Mouse (Mus musculus): ENCODE measurements around the gene Slc38a7.
"Not testable (repeated sequence)": the region's sequence is repeated elsewhere in the genome, so short reads cannot be mapped to it uniquely, and the experiment has no call there.

The Slc38a7 gene

DNA sequence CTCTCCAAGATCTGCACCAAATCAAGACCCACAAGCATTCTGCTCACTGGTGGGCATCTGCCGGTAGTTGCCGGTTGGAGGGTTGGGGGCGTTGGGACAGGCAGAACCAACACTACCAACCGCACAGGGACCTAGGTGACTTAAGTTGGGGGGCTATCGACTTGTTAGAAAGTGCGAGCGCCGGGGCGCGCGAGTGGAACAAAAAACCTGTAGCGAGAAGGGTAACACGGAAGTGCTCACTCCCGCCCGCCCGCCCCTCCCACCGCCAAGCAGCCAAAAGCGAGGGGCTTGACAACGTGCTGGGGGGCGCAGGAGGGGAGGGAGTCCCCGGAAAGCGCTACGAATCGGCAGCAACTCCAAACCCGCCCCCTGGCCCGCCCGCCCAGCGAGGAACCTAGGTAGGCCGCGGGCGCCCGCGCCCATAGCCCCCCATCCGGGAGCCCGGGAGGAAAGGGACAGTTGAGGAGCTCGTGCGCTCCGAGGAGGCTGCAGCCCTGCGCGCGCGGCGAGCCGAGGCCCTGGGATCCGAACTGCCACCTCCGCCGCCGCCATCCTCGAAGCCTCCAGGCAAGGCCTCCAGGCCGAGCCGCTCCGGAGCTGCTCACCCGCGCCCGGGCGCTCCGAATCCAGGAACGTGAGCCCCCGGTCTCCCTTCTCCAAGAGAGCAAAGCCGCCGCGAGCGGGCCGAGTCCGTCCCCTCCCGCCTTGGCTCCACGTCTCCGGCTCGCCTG is 46.7 kb downstream of the Slc38a7 start:
- DNase-seq, result peak; percentile 25

DNA sequence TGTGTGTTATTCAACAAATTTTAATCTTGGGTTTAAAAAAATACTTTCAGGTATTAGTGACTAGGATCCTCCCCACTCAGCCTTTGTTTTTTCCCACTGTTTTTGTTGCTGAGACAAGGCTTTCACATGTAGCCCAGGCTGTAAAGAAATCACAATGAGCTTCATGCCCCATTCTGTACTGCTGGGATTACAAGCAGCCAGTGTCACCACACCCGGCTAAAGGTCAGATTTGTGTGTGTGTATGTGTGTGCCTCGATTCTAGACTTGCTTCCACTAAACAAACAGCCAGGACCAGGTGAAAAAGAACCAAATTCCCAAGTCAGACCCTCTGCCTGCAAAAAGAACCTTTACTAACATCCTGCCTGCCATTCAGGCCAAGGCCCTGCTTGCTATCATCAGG is 47.9 kb downstream of the Slc38a7 start:
- DNase-seq, result no peak

DNA sequence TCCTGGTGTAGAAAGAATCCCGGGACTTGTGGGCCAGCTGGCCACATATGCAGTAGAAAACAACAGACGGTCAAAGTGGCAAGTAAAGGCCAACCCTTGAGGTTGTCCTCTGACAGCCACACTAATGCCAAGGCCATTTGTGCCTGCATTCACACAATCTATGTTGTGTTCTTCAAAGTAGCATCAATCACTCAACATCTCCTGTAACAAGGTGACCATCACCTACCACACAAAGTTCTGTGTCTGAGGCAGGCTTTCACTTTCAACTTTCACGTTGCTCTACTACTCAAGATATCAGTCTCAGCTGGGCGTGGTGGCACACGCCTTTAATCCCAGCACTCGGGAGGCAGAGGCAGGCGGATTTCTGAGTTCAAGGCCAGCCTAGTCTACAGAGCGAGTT is 51.1 kb downstream of the Slc38a7 start:
- no peak for DNase-seq

DNA sequence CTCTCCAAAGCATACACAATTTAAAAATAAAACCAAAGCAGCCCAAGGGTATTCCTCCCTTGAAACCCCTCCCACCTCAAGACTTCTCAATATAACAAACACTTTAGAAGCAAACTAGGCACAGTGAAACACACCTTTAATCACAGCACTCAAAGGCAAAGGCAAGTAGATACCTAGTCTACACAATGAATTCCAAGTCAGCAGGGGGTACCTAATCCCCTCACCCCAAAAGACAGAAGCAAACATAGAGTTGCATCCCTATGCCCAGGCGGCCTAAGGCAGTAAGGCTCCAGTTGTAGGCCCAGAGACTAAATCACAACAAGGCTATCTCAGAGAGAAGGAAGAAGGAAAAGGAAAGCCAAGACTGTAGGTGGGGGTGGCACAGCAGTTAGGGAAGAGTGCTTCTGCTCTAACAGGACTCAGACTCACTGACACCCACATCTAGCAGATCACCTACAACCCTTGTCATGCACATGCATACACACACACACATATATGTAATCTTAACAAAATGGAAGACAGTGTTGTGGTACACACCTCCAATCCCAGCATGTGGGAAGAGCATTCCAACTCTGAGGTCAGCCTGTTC is 51.8 kb downstream of the Slc38a7 start:
- DNase-seq, result no peak

DNA sequence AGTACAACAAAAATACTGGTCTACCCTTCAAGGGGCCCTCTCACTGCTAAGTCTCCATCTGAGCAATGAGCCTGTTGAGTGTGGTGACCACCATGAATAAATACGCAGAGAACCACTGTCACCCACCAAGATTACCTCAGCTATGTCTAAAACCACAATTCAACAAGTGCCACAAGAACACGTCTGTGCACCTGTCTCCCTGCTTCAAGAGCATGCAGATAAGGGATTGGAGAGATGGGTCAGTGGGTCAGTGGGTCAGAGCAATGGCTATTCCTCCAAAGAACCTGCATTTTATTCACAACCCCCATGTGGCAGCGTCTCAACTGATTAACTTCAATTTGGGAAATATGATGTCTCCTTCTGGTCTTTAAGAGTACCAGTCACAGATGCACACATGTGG is 53.0 kb downstream of the Slc38a7 start:
- DNase-seq, result no peak

DNA sequence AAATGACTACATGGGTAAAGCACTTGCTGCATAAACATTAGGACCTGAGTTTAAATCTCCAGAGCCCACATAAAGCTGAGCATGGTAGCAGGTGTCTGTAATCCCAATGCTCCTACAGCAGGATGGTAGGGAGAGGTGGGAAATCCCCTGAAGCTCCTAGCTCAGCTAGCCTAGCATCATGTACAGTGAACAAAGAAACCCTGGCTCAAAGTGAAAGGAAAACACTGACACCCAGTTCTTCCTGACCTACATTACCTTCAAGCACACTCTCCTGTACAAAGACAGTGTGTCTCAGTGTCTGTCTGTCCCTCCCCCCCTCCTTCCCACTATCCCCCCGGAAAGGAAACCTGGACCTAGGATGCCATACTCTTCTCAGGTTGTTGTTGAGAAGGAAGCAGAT is 53.4 kb downstream of the Slc38a7 start:
- DNase-seq, result no peak

DNA sequence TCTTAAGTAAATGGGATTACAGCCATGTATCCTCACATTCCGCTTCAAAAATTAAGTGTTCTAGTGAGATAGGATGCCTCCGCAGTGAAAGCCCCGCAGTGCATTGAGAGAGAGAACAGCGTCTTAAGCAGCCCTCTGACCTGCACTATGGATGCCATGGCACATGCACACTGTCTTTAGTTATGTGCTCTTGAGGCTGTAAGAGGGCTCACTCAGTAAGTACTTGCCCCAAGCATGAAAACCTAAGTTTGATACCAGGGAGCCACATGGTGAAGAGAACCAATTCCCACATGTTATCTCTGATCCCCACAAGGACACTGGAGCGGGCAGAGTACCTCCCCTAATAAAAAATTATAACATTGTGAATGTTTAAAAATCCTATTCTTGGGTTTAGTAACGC is 54.2 kb downstream of the Slc38a7 start:
- no peak for DNase-seq

DNA sequence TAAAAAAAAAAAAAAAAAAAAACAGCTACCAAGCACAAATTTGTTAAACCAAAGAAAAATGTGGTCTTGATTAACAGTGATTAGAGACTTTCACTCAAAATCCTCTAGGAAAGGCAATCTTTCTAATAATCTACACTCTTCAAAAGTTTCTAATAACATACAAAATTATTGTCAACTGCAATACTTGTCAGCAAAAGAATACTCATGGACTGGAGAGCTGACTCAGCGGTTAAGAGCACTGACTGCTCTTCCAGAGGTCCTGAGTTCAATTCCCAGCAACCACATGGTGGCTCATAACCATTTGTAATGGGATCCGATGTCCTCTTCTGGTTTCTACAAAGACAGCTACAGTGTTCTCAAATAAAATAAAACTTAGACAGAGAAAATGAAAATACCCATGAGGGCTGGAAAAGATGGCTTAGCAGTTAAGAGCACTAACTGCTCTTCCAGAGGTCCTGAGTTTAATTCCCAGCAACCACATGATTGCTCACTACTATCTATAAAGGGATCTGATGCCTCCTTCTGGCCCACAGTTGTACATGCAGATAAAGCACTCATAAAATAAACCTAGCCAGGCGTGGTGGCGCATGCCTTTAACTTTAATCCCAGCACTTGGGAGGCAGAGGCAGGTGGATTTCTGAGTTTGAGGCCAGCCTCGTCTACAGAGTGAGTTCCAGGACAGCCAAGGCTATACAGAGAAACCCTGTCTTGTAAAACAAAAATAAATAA is 57.8 kb downstream of the Slc38a7 start:
- not testable (repeated sequence) for DNase-seq

Data from layer of hippocampus, adult 9-11 months (tissue).